8 mouse cellular contexts compared by ENCODE assay signal in the genomic region with DNA sequence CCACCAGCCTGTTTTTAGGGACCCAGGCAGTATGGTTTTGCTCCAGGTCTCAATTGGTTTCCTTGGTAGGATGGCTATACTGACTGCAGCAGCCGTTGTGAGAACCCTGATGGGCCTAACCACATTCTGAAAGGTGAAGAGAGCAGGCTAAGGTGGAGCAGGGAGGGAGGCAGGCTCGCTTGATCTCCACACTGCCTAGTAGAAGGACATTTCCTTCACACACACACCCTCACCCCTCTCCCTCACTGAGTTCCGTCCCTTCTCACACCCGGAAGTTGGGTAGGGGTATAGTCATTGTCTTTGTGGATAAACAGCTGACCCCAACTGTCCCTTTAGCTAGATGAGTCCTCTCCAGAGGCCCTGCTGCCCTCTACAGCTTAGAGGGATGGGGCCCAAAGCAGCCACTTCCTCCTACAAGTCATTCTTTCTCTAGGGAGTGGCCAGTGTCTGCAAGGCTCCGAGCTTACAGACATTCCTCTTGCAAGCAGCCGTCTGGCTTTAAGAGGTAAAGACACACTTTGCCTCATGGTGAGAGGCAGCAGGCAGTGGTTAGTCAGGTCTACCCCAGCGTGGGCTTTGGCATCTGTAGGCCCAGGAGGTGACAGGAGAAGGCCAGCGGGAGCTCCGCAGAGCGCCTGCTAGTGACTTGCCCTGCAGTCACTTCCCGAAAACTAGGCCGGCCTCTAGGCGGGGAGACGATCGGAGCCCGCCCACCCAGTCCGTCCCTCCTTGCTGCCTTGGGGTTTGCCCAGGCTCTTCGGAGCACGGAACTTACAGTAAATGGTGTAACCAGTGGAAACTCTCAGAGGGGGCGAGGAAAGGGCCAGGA. TPM values are rescaled to one million over a fixed set of nuclear protein-coding genes. Genes with fewer than 3 reads are reported as not detected.
DNase-seq lines count a peak whose midpoint lies in the region; ATAC-seq lines count a peak whose summit lies in the region.

No protein-coding gene starts in this region.

- peak; percentile 85 for ATAC-seq in heart, embryonic 16.5 days (replicated peaks; ENCODE audit: extremely low read depth, insufficient read depth, low FRiP score)
- peak; percentile 89 for ATAC-seq in liver, embryonic 13.5 days (ENCODE audit: low read depth)
- ATAC-seq in stomach, embryonic 15.5 days (ENCODE audit: insufficient read depth, low FRiP score, low read depth): peak; percentile 84

- H3K4me2 ChIP-seq in heart, embryonic 16.5 days (ENCODE audit: low read depth, low read length): peak overlapping the region; percentile 97
- peak overlapping the region; percentile 78 for H3K4me2 ChIP-seq in liver, embryonic 13.5 days
- peak overlapping the region; percentile 92 for H3K4me2 ChIP-seq in stomach, embryonic 15.5 days

- no peaks in the 10 kb centered on the region for H3K9me3 ChIP-seq in forebrain, embryonic 10.5 days
- no peaks in the 10 kb centered on the region for H3K9me3 ChIP-seq in heart, embryonic 16.5 days (replicated peaks; ENCODE audit: control insufficient read depth, low read length)
- no peaks in the 10 kb centered on the region for H3K9me3 ChIP-seq in liver, embryonic 13.5 days (replicated peaks)
- no peaks in the 10 kb centered on the region for H3K9me3 ChIP-seq in stomach, embryonic 15.5 days

- peak overlapping the region; percentile 72 for H3K27ac ChIP-seq in forebrain, embryonic 10.5 days
- peak overlapping the region; percentile 87 for H3K27ac ChIP-seq in heart, embryonic 16.5 days (ENCODE audit: low read length)
- peak overlapping the region; percentile 76 for H3K27ac ChIP-seq in liver, embryonic 13.5 days
- H3K27ac ChIP-seq in stomach, embryonic 15.5 days: peak overlapping the region; percentile 81

- H3K27me3 ChIP-seq in forebrain, embryonic 10.5 days (ENCODE audit: poor library complexity, severe bottlenecking): peaks cover 35% of the 10 kb centered on the region
- H3K27me3 ChIP-seq in heart, embryonic 16.5 days (ENCODE audit: control insufficient read depth, insufficient read depth, low read length): no peaks in the 10 kb centered on the region
- peaks cover 10% of the 10 kb centered on the region; the same call in 1 of the 2 replicates for H3K27me3 ChIP-seq in liver, embryonic 13.5 days
- H3K27me3 ChIP-seq in stomach, embryonic 15.5 days (replicated peaks): no peaks in the 10 kb centered on the region

- DNase-seq in B cell, adult 2 months: peak; percentile 84 to 85
- DNase-seq in adrenal gland, postnatal 36 days: peak; percentile 90 to 92
- peak; percentile 54 for DNase-seq in forebrain, embryonic 10.5 days (ENCODE audit: extremely low spot score, low spot score)
- DNase-seq in kidney, postnatal 25 days: peak; percentile 73 to 87
- peak; percentile 70 for DNase-seq in liver, embryonic 13.5 days
- DNase-seq in naive thymus-derived CD4-positive, alpha-beta T cell, adult 2 months (ENCODE audit: low read depth): peak; percentile 79

- no peaks in the 10 kb centered on the region for H3K36me3 ChIP-seq in forebrain, embryonic 10.5 days (replicated peaks)
- H3K36me3 ChIP-seq in heart, embryonic 16.5 days (ENCODE audit: control insufficient read depth, insufficient read depth): no peaks in the 10 kb centered on the region
- no peaks in the 10 kb centered on the region for H3K36me3 ChIP-seq in liver, embryonic 13.5 days
- no peaks in the 10 kb centered on the region for H3K36me3 ChIP-seq in stomach, embryonic 15.5 days

- WGBS in forebrain, embryonic 10.5 days: 11% methylated on average over 20 of the region's 20 CpGs
- WGBS in heart, embryonic 16.5 days: 7% methylated on average over 20 of the region's 20 CpGs
- WGBS in liver, embryonic 13.5 days (ENCODE audit: insufficient replicate concordance): 4% methylated on average over 20 of the region's 20 CpGs
- 6% methylated on average over 20 of the region's 20 CpGs for WGBS in stomach, embryonic 15.5 days

- peak overlapping the region; percentile 80 for H3K9ac ChIP-seq in heart, embryonic 16.5 days (ENCODE audit: low read length)
- peak overlapping the region; percentile 67 for H3K9ac ChIP-seq in liver, embryonic 13.5 days
- peak overlapping the region; percentile 46 for H3K9ac ChIP-seq in stomach, embryonic 15.5 days

- H3K4me3 ChIP-seq in forebrain, embryonic 10.5 days: peak overlapping the region; percentile 54
- H3K4me3 ChIP-seq in heart, embryonic 16.5 days (ENCODE audit: low read length): peak overlapping the region; percentile 63
- peak overlapping the region; percentile 49 for H3K4me3 ChIP-seq in liver, embryonic 13.5 days (replicated peaks)
- peak overlapping the region; percentile 44 for H3K4me3 ChIP-seq in stomach, embryonic 15.5 days (replicated peaks)

- H3K4me1 ChIP-seq in forebrain, embryonic 10.5 days: peaks cover 19% of the 10 kb centered on the region
- H3K4me1 ChIP-seq in heart, embryonic 16.5 days (ENCODE audit: control insufficient read depth, insufficient read depth, low read length): peaks cover 13% of the 10 kb centered on the region
- peaks cover 25% of the 10 kb centered on the region for H3K4me1 ChIP-seq in liver, embryonic 13.5 days (replicated peaks)
- H3K4me1 ChIP-seq in stomach, embryonic 15.5 days: peaks cover 16% of the 10 kb centered on the region; the same call in 1 of the 2 replicates

RNA-seq across cellular contexts. Expression of a gene that starts 18.7 kb away (rescaled TPM):
- under 1 TPM; 0.59 to 0.86 TPM for total RNA-seq in adrenal gland, postnatal 36 days (2021)
- 1.3 and 1.5 TPM in 2 replicates for polyA plus RNA-seq in forebrain, embryonic 10.5 days (2016; fragmentation: Nextera tagmentation; extraction: Ambion mirVana)
- 5.1 and 6.8 TPM in 2 replicates for polyA plus RNA-seq in heart, embryonic 16.5 days (2015; fragmentation: Nextera tagmentation; extraction: Ambion mirVana)
- polyA plus RNA-seq in liver, embryonic 13.5 days (2015; fragmentation: Nextera tagmentation; extraction: Ambion mirVana): 4.3 and 4.7 TPM in 2 replicates
- polyA plus RNA-seq in stomach, embryonic 15.5 days (2015; fragmentation: Nextera tagmentation; extraction: Ambion mirVana): 3.4 and 5.3 TPM in 2 replicates

RNA-seq across cellular contexts. Expression of a gene that starts 41.1 kb away (rescaled TPM):
- 1 to 10 TPM; 3.8 to 8.2 TPM for total RNA-seq in adrenal gland, postnatal 36 days (2021)
- 0.49 and 0.62 TPM in 2 replicates for polyA plus RNA-seq in forebrain, embryonic 10.5 days (2016; fragmentation: Nextera tagmentation; extraction: Ambion mirVana)
- 10.4 and 11.0 TPM in 2 replicates for polyA plus RNA-seq in heart, embryonic 16.5 days (2015; fragmentation: Nextera tagmentation; extraction: Ambion mirVana)
- 3.8 and 5.4 TPM in 2 replicates for polyA plus RNA-seq in liver, embryonic 13.5 days (2015; fragmentation: Nextera tagmentation; extraction: Ambion mirVana)
- polyA plus RNA-seq in stomach, embryonic 15.5 days (2015; fragmentation: Nextera tagmentation; extraction: Ambion mirVana): 2.0 and 2.2 TPM in 2 replicates

Comparison
In these comparisons a context has a peak if more than half of its experiments do, and no peak if none do; other contexts are left out.
1. Peak in every context shown above with its lines: DNase-seq, ATAC-seq, H3K4me3 ChIP-seq and H3K27ac ChIP-seq.